Mouse (Mus musculus) hindbrain, embryonic 11.5 days (tissue): Measurements from ENCODE around the gene Gm20481. TPM values are rescaled to one million over a fixed set of nuclear protein-coding genes. Genes with fewer than 3 reads are reported as not detected.
"Not testable (repeated sequence)": the region's sequence is repeated elsewhere in the genome, so short reads cannot be mapped to it uniquely, and the experiment has no call there.

Experiments
- ATAC-seq: fragments of 200-750 bp; cut with Nextera tagmentation; 2 replicates; pipeline ENCODE4 v1.8.0; 2017; ENCODE audit warnings: mild to moderate bottlenecking, moderate TSS enrichment, moderate library complexity; ENCODE audit not compliant: low FRiP score
- DNase-seq: peaks from one replicate; pipeline ENCODE4 v3.0.0-alpha.2; 2015; ENCODE audit warnings: low spot score
- H3K27ac ChIP-seq: fragments of 300-500 bp; sonication (generic); 2 replicates; pipeline ENCODE4 v1.5.1; 2014; ENCODE audit warnings: mild to moderate bottlenecking, low read depth, low read length
- H3K27me3 ChIP-seq: fragments of 300-500 bp; sonication (generic); 2 replicates; pipeline ENCODE4 v1.6.1; 2014; ENCODE audit warnings: mild to moderate bottlenecking, low read length, moderate library complexity, mixed read lengths; ENCODE audit not compliant: control insufficient read depth, insufficient read depth
- H3K36me3 ChIP-seq: fragments of 300-500 bp; sonication (generic); 2 replicates; pipeline ENCODE4 v1.6.1; 2014; ENCODE audit warnings: mild to moderate bottlenecking, low read length, moderate library complexity, mixed read lengths; ENCODE audit not compliant: control insufficient read depth, insufficient read depth
- H3K4me1 ChIP-seq: fragments of 300-500 bp; sonication (generic); replicated peaks from 2 replicates; pipeline ENCODE4 v1.6.1; 2014; ENCODE audit warnings: low read length, mixed read lengths; ENCODE audit not compliant: control insufficient read depth, insufficient read depth
- H3K4me2 ChIP-seq: fragments of 300-500 bp; sonication (generic); replicated peaks from 2 replicates; pipeline ENCODE4 v1.6.1; 2014; ENCODE audit warnings: mild to moderate bottlenecking, low read depth, low read length
- H3K4me3 ChIP-seq: fragments of 300-500 bp; sonication (generic); 2 replicates; pipeline ENCODE4 v1.5.1; 2014; ENCODE audit warnings: low read depth, low read length
- H3K9ac ChIP-seq: fragments of 300-500 bp; sonication (generic); 2 replicates; pipeline ENCODE4 v1.6.1; 2014; ENCODE audit warnings: low read depth, low read length
- H3K9me3 ChIP-seq: fragments of 300-500 bp; sonication (generic); 2 replicates; pipeline ENCODE4 v1.6.1; 2016; ENCODE audit warnings: low read length; ENCODE audit not compliant: control insufficient read depth
- WGBS: fragments of 180-500 bp; shearing (Covaris S2); extraction: QIAGEN DNeasy Blood & Tissue Kit; methylation state at CpG from one replicate; pipeline ENCODE4 v1.1.7; 2014; 5-methylcytosine and 5-hydroxymethylcytosine counted together
- polyA plus RNA-seq: library from polyadenylated mRNA; unstranded; fragments of >200 nt; fragmentation: Nextera tagmentation; extraction: Ambion mirVana; gene quantifications from 2 replicates; pipeline ENCODE4 v1.2.1, GENCODE M21; 2014

Gene Gm20481
- polyA plus RNA-seq, 1 experiment from 2014 or later, result 0.49 TPM

DNA sequence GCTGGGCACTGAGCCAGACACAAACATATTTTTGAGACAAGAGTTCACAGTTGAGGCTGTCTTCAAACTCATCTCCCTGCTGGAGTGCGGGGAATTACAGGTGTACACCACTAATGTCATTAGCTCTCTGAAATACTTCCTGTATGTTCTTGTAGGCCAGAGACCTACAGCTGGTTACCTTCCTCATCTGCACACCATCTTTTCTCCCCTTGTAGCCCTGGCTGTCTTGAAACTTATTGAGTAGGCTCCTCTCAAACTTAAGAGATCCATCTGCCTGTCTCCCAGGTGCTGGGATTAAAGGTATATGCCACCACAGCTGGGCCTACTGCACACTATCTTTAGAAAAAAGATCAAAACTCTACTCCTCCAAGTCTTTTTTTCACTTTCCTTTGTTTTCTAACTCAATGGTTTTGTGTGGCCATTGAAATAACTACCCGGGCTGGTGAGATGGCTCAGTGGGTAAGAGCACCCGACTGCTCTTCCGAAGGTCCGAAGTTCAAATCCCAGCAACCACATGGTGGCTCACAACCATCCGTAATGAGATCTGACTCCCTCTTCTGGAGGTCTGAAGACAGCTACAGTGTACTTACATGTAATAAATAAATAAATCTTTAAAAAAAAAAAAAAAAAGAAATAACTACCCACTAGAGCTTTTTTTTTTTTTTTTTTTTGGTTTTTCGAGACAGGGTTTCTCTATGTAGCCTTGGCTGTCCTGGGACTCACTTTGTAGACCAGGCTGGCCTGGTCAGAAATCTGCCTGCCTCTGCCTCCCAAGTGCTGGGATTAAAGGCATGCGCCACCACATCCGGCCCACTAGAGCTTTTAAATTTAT, 20.8 kb upstream of the Gm20481 start:
- not testable (repeated sequence) for H3K4me1 ChIP-seq, H3K4me2 ChIP-seq, DNase-seq, H3K27me3 ChIP-seq, H3K9me3 ChIP-seq, H3K4me3 ChIP-seq, H3K9ac ChIP-seq, ATAC-seq, H3K27ac ChIP-seq
- 59% methylated on average over 9 of the region's 9 CpGs for WGBS
- H3K36me3 ChIP-seq, result peaks cover 12% of the 10 kb centered on the region

DNA sequence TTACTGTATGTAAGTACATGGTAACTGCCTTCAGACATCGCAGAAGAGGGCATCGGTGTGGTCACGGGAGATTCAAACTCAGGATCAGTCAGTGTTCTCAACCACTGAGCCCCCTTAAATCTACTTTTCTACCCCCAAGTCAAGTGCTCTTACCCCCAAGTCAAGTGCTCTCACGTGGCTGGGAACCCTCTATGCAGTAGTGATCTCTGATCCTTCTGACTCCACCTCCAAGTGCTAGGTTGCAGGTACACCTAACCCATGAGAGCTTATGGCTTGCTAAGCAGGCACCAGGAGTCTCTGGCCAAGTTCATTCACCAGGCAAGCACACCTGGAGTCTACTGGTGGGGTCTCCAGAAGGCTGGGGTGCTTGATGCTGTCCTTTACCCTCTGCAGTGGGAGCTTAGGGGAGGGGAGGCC, 20.2 kb upstream of the Gm20481 start:
- no peaks in the 10 kb centered on the region for H3K9me3 ChIP-seq
- 0 out of 2 replicates have a peak, but pooled peaks cover 6% of the 10 kb centered on the region for H3K4me1 ChIP-seq
- no peak overlapping the region for H3K27ac ChIP-seq
- DNase-seq (peak; percentile 33), ATAC-seq (no peak)
- WGBS, result 34% methylated on average over 4 of the region's 4 CpGs
- H3K9ac ChIP-seq, result no peak overlapping the region
- no peak overlapping the region for H3K4me2 ChIP-seq
- peaks cover 12% of the 10 kb centered on the region for H3K36me3 ChIP-seq
- H3K4me3 ChIP-seq, result peak overlapping the region; percentile 8; the same call in 1 of the 2 replicates
- H3K27me3 ChIP-seq, result no peaks in the 10 kb centered on the region

DNA sequence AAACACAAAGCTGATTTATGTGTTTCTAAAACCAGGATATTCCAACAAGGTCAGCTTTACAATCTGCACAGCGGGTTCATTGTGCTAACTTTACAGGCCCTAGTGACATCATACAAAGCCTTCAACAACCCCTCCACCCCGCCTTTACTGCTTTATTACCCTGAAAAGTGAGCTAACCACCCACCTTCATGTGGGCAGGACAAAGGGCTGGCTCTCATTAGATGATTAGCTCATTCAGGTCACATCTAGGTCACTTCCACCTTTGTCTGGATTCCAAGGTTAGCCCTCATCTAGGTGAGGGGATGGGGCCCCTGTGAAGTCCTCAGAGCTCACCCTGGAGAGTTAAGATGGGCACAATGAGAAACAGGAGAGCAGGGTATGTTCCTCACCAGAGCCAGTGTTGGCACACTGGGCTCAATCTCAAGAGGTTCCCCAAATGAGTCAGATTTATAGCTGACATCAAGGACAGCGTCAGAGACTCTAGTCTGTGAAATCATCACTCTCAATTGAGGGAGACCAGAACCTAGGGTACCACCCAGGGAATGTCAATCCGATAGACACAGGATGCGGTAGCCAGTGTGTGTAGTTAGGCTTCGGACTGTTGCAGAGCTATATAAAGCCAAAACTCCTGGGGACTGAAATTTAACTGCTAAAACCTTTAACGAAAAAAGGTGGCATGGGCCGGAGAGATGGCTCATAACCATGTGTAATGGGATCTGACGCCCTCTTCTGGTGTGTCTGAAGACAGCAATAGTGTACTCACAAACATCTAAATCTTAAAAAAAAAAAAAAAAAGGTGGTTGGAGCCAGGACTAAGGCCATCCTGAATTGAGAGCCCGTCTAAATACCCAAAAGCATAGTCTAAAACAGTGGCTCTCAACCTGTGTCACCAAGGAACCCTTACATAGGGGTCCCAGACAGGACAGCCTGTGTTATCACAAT, 18.9 kb upstream of the Gm20481 start:
- H3K27ac ChIP-seq, result peak overlapping the region; percentile 92
- H3K27me3 ChIP-seq, result peaks cover 5% of the 10 kb centered on the region
- peak overlapping the region; percentile 99 for H3K9ac ChIP-seq
- DNase-seq (no peak), ATAC-seq (no peak)
- H3K4me1 ChIP-seq, result 0 out of 2 replicates have a peak, but pooled peaks cover 6% of the 10 kb centered on the region
- WGBS, result 32% methylated on average over 10 of the region's 10 CpGs
- H3K9me3 ChIP-seq, result no peaks in the 10 kb centered on the region
- peak overlapping the region; percentile 92 for H3K4me3 ChIP-seq
- H3K4me2 ChIP-seq, result peak overlapping the region; percentile 90
- H3K36me3 ChIP-seq, result peaks cover 12% of the 10 kb centered on the region

DNA sequence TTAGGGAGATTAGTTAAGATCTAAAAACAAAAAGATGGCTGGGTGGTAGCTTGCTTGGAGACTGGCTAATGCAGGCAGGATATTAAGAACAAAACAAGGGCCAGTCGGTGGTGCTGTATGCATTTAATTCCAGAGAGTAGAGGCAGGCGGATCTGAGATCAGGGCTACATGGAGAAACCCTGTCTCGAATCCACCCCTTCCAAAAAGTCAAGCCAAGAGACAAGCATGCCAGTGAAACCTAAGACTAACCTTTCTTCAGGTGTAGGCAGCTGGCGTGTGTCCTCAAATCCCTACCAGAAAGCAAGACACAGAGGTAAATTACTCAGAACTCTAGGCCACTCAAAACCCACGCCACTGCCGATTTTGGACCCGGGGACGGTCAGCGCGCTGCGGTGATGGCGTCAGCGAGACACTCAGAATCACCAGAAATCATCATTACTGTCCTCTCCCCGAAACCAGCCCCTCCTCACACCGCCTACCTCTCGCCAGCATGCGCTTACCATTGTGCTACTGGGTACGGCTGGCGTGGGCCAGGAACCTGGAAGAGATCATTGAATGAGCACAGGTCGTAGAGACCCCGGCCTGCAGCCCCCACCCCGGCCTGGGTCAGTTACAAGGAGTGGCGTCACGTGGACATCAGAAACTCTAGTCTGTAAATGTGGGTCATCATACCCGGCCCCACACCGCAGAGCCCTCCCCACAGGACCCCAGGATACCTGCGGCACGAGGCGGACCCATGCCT, 17.9 kb upstream of the Gm20481 start:
- H3K27ac ChIP-seq, result peak overlapping the region; percentile 92
- H3K4me2 ChIP-seq, result peak overlapping the region; percentile 90
- H3K4me1 ChIP-seq, result 0 out of 2 replicates have a peak, but pooled peaks cover 6% of the 10 kb centered on the region
- H3K27me3 ChIP-seq, result peaks cover 10% of the 10 kb centered on the region
- peak overlapping the region; percentile 92 for H3K4me3 ChIP-seq
- 2% methylated on average over 28 of the region's 29 CpGs for WGBS
- no peaks in the 10 kb centered on the region for H3K9me3 ChIP-seq
- DNase-seq, result no peak
- H3K9ac ChIP-seq, result peak overlapping the region; percentile 99
- peaks cover 12% of the 10 kb centered on the region for H3K36me3 ChIP-seq
- ATAC-seq, result peak; percentile 70

DNA sequence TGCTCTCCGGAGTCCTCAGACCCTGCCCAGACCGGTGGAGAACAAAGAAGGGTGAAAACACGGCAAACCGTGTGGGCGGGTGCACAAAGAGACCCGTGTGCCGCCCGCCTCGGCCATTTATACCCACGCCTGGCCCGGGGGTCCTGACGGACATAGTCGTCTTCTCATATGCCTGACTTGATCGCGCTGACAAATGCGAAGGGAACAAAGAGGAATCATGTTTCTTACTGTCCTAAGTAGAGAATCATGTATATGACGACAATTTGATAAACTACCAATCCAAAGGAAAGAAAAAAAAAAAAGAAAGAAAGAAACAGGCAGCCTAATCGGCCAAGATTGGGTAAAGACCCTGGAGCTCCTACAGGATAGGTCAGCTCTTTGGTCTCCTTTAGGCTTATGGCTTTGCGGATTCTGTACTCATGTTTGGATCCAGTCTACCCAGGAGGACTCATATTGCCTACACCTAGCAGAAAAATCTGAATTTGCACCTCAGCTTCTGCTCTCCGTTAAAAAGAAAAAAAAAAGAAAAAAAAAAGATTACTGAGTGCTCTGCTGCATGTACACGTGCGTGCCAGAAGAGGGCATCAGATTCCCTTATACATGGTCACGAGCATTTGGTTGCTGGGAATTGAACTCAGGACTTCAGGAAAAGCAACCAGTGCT, 17.2 kb upstream of the Gm20481 start:
- peaks cover 11% of the 10 kb centered on the region for H3K27me3 ChIP-seq
- H3K4me3 ChIP-seq, result peak overlapping the region; percentile 92
- H3K4me1 ChIP-seq, result 0 out of 2 replicates have a peak, but pooled peaks cover 6% of the 10 kb centered on the region
- peaks cover 12% of the 10 kb centered on the region for H3K36me3 ChIP-seq
- DNase-seq (peak; percentile 88), ATAC-seq (peak; percentile 80)
- H3K27ac ChIP-seq, result peak overlapping the region; percentile 92
- H3K9me3 ChIP-seq, result no peaks in the 10 kb centered on the region
- H3K4me2 ChIP-seq, result peak overlapping the region; percentile 90
- peak overlapping the region; percentile 99 for H3K9ac ChIP-seq
- WGBS, result under 1% methylated on average over 23 of the region's 23 CpGs

DNA sequence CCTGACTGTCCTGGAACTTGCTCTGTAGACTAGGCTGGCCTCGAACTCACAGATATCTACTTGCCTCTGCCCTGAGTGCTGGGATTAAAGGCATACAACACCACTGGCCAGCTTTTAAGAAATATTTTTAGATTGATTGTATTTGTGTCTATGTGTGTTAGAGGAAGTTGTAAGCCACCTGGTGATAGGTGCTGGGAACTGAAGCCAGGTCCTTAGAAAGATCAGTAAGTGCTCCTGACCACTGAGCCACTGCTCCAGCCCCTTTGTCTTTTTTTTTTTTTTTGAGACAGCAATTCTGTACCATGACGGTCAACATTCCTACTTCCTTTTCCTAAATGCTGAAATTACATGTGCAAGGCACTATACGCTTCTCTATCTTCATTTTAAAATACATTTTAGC, 16.5 kb upstream of the Gm20481 start:
- H3K9me3 ChIP-seq, result no peaks in the 10 kb centered on the region
- H3K4me3 ChIP-seq, result no peak overlapping the region
- H3K9ac ChIP-seq, result no peak overlapping the region
- 92% methylated on average over 3 of the region's 3 CpGs for WGBS
- peaks cover 12% of the 10 kb centered on the region for H3K36me3 ChIP-seq
- no peak for ATAC-seq
- H3K27me3 ChIP-seq, result peaks cover 11% of the 10 kb centered on the region
- no peak for DNase-seq
- 0 out of 2 replicates have a peak, but pooled peaks cover 6% of the 10 kb centered on the region for H3K4me1 ChIP-seq
- no peak overlapping the region for H3K27ac ChIP-seq
- no peak overlapping the region for H3K4me2 ChIP-seq

DNA sequence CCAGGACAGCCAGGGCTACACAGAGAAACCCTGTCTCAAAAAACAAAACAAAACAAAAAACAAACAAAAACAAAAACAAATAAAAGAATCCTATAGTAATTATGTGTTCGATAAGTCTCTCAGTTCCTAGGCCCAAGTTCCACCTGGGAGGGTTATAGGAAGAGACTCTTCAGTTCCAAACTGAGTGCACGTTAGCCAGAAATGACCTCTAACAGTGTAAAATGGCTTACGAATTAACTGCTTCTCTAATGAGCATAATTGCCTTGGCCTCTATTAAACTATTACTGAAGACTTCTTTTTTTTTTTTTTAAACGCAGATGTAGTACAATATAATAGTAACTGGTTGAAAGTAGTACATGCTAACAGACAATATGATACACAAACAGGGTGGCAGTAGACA, 15.8 kb upstream of the Gm20481 start:
- Histone ChIP-seq H3K36me3 (peaks cover 12% of the 10 kb centered on the region), H3K4me3 (no peak overlapping the region), H3K27me3 (peaks cover 11% of the 10 kb centered on the region), H3K4me1 (0 out of 2 replicates have a peak, but pooled peaks cover 6% of the 10 kb centered on the region), H3K9me3 (no peaks in the 10 kb centered on the region), H3K9ac (no peak overlapping the region), H3K27ac (no peak overlapping the region), H3K4me2 (no peak overlapping the region)
- whole genome bisulfite sequencing, result 90% methylated on average over 4 of the region's 4 CpGs
- DNase-seq (no peak), ATAC-seq (no peak)

DNA sequence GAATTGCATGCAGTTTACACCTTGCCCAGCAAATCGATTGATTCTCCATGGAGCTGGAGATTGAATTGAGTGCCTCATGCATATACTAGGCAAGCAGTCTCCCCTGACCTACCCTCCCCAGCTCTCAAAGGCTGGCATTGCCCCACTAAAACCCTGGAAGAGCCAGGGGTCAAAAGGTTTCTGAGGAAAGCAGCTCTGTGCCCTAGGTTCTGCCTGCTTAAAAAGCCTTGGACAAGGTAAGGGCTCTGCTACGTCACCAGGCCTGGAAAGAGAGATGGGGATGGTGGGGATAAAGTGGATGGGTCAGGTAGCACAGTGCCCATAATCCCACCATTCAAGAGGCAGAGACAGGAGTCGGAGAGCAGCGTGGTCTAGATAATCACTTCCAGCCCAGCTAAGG, 14.9 kb upstream of the Gm20481 start:
- ATAC-seq (no peak), DNase-seq (no peak)
- Histone ChIP-seq H3K9me3 (no peaks in the 10 kb centered on the region), H3K27ac (no peak overlapping the region), H3K9ac (no peak overlapping the region), H3K27me3 (peaks cover 11% of the 10 kb centered on the region), H3K4me2 (no peak overlapping the region), H3K4me3 (no peak overlapping the region), H3K4me1 (0 out of 2 replicates have a peak, but pooled peaks cover 7% of the 10 kb centered on the region), H3K36me3 (peaks cover 8% of the 10 kb centered on the region)
- WGBS, result 79% methylated on average over 4 of the region's 4 CpGs
